Mouse (Mus musculus) heart, adult 11 months (tissue): ENCODE data around the gene Ldah.

Experiments
- DNase-seq: peaks from one replicate; pipeline ENCODE4 v3.0.0; 2022

The Ldah gene

GRCm38 (mm10) chr12:8313773-8314172 lies 105.9 kb downstream of the Ldah start:
- no peak for DNase-seq

DNA sequence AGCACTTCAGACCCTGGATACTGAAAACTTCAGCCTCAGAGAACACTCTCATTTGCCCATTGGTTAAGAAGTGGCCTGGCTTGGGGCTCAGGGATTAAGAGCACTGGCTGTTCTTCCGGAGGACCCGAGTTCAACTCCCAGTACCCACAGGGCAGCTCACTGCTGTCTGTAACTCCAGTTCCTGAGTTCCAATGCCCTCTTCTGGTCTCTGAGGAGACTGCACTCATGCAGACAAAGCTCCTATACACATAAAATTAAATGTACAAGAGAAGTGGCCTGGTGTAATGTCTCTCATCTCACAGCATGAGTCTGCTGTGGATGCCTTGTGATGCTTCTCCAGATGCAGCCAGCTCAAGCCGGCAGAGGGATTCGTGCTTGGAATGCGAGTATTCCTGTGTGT lies 108.6 kb downstream of the Ldah start:
- DNase-seq: no peak

DNA sequence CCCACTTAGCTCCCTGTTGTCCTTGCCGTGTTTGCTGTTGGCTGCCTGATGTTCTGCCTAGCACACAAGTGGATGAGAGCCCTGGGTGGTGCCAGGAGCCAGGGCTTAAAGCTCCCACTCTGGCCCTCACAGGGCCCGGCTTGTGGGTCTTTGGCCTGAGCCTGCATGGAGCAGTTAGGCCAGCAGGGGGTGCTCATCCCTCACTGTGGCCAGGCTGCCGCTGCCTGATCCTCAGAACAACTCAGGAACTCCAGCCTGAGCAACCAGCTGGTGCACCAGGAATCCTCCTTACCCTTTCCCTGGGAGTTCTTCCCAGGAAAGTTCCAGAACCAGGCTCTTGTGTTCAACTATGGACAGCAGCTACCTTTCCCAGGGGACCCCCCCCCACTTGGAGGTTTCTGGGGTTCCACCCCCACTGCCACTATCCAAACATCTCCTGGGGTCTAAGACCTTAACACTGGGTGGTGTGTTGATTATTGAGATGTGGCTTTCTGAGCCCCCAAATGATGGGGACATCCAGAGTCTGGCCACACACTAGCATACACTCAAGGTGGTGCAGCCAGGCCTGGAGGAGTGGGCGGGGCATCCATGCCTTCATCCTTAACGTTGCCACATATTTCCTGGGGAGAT lies 112.3 kb downstream of the Ldah start:
- DNase-seq: peak; percentile 98

DNA sequence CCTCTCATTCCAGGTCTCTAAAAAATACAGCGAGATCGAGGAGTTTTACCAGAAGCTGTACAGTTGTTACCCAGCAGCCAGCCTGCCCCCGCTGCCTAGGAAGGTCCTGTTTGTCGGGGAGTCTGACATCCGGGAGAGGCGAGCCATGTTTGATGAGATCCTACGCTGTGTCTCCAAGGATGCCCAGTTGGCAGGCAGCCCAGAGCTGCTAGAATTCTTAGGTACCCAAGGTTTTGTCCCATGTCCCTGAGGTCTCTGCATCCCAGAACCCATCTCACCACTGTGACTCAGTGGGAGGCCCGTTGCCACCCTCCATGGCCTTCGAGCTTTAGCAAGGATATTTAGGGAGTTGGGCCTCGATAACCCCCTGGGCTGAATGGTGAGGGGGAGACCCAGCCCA lies 113.6 kb downstream of the Ldah start:
- no peak for DNase-seq

DNA sequence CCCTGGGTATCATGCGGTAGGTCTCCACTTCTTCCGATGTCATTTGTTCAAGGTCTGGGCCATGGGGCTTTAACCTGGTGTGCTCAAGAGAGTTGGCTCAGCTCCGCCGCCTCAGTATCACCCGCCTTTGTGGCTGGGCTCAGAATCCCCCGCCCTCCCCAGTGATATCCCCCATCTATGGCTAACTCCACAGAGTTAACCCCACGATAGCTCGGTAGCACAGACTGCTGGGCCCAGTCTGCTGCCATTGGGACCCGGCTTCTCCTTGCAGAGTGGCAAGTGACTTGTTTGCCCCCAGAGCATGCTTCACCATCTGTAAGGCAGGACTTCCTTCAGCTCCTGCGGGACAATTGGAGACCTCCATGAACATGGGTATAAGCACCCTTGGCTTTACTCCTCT lies 116.2 kb downstream of the Ldah start:
- DNase-seq: peak; percentile 91

DNA sequence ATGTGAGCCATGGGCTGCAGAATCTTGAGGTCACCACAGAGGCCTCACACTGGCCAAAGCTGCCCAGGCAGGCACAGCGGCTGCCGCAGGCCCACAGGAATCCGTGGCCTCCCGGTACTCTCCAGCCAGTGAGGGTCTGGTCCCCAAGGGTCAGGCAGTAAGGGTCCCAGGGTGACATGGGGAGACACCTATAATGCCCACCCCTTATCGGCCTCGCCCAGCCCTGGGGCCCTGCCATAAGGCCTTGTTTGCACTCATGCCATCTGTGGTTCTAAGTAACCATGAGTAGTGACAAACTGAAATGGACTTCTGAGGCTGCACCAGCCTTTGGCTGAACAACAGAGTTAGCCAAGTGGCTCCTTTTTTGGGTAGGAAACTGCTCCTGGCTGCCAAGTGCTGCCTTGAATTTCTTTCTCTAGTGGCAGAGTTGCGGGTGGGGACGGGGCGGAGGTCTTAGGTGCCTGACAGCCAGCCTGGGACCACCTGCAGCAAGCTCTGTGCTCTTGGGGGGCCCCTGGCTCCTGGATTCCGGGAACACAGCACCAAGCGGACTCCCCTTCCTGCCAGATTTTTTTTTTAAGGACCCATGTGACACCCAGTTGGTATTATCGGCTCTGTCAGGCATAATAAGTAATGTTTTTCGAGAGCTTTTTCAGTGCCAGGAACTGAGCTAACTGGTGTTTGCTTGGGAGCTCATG lies 117.5 kb downstream of the Ldah start:
- peak; percentile 94 for DNase-seq

- DNase-seq: peak; percentile 94
Measured at GRCm38 (mm10) chr12:8325943-8326522, 118.1 kb downstream of the Ldah start.

DNA sequence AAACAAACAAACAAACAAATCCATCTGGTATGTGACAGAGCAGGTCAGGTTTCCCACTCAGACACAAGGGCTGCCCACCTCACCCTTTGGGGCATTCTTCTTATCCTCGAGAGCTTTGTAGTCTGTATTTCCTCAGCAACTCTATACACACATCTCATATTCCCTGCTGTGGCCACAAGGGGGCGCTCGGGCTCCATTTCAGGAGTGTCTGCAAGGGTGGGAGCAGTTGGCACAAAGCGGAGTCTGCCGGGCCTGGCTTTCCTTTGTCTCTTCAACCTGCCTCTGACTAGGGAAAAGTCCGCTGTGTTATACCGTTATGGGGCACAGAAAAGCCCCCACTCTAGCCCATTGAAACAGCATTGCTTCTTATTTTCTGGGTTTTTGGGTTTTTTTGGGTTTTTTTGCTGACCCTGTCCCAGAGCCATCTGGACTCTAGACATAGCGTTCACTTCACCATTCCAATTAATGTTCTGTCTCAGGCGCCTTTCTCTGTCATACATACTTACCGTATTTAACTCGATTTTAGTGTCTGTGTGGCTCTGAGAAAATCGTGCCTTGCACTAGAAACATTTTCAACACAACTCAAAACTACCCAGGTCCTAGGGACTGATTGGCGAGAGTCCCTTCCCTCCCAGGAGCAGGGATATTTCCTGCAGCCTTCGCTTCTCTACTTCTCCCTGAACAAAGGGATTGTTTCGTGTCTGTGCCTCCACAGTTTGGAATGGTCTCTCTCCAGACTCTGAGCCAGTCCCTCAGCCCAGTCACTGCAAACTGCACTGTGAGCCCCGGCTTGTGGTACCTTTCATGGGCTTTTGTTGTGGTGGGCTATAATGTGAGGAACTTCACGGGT lies 119.1 kb downstream of the Ldah start:
- DNase-seq: peak; percentile 98

DNA sequence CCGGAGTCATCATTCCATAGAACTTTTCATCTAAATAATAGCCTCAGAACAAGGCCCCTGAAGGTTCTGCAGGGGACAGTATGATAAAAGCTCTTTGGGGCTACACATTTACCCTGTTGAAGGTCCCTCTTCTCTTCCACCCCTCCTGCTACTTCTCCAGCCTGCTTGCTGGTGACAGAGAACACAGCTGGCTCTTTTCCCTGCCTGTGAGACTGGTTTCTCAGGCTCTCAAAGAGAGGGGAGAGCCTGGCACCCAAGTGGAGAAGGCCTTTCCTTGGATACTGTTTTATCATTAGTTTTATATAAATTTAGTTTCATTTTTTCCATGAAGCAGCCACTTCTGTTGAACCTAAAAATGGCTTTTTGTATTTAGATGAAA lies 119.8 kb downstream of the Ldah start:
- DNase-seq: no peak

GRCm38 (mm10) chr12:8329236-8329635 lies 121.3 kb downstream of the Ldah start:
- no peak for DNase-seq

GRCm38 (mm10) chr12:8331489-8332173 lies 123.7 kb downstream of the Ldah start:
- peak; percentile 98 for DNase-seq

- DNase-seq: peak; percentile 93
Measured at GRCm38 (mm10) chr12:8332174-8332542, 124.3 kb downstream of the Ldah start.

GRCm38 (mm10) chr12:8333617-8334016 lies 125.7 kb downstream of the Ldah start:
- no peak for DNase-seq

DNA sequence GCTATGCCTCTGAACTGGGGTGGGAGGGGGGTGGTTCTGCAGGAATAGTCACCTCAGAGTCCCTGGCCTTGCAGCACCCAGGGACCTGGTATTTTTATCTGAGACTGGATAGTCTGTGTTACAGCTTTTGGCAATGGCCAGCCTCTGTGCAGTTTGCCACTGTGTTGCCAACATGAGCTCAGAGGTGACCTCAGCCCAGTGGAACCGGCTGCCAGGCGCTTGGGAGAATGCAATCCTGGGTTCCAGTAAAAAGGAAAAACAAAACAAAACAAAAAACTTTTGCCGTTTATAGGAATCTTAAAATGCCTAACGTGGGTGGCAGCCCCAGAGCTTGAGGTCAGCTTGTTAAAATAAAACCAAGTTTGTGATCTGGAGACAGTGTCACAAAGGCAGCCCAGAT lies 126.4 kb downstream of the Ldah start:
- DNase-seq: peak; percentile 97
